ENCODE assay signal across 9 mouse cellular contexts in the genomic region with DNA sequence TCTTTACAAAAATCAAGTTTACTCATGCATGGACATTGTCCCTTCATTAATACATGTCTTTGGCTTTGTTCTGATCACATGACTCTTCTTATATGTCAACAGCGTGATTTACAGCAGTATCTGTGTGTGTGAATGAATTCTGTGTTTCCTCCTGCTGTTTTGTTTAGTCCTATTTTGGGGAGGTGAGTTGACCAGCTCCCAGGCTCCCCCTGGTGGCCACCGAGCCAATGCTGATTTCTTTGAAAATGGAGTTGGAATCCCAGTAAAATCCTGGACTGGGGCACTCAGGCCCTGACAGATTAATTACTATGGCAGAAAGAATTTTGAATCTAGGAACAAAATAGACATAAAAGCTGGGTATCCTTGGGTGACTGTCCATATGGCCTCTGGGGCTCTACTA. TPM values are rescaled to one million over a fixed set of nuclear protein-coding genes. Genes with fewer than 3 reads are reported as not detected.
A peak's percentile ranks its signal among the peaks of the same experiment; 100 is the strongest.
DNase-seq lines count a peak whose midpoint lies in the region; ATAC-seq and TF ChIP-seq lines count a peak whose summit lies in the region.
"Had no signal": no experiment of that assay in that cellular context is flagged by ENCODE, and none has a peak within 500 bp of the region (broad histone marks: within the 10 kb centered on the region; RNA-seq: fewer than 3 reads in every experiment).

No protein-coding gene starts in this region.

- peak; percentile 41; the same call in 1 of the 2 replicates for TF ChIP-seq CTCF in thymus, adult 2 months (IDR thresholded peaks at IDR 0.05; ENCODE audit: borderline replicate concordance, control insufficient read depth, extremely low read depth, insufficient read depth, low read length, poor library complexity)

- WGBS in thymus, adult 2 months = 2% methylated on average over 2 of the region's 2 CpGs
- WGBS in limb, embryonic 14.5 days = 6% methylated on average over 2 of the region's 2 CpGs

- H3K4me2 ChIP-seq in limb, embryonic 14.5 days (replicated peaks; ENCODE audit: low read depth, low read length, severe bottlenecking) = no peak overlapping the region

- H3K4me3 ChIP-seq in thymus, adult 2 months (ENCODE audit: control insufficient read depth, insufficient read depth, low read length) = no peak overlapping the region
- no peak overlapping the region for H3K4me3 ChIP-seq in limb, embryonic 14.5 days (replicated peaks; ENCODE audit: low read length)

- no peak overlapping the region for H3K9ac ChIP-seq in limb, embryonic 14.5 days (ENCODE audit: low read depth, low read length, severe bottlenecking)

- H3K27ac ChIP-seq in thymus, adult 2 months (ENCODE audit: control insufficient read depth, insufficient read depth, low read length) = no peak overlapping the region
- H3K27ac ChIP-seq in limb, embryonic 14.5 days (replicated peaks; ENCODE audit: low read depth, low read length) = no peak overlapping the region

- no peaks in the 10 kb centered on the region for H3K36me3 ChIP-seq in thymus, adult 2 months (ENCODE audit: control insufficient read depth, insufficient read depth, low read length)
- H3K36me3 ChIP-seq in limb, embryonic 14.5 days (ENCODE audit: control insufficient read depth, insufficient read depth, low read length) = no peaks in the 10 kb centered on the region

- TF ChIP-seq POLR2A in thymus, adult 2 months (IDR thresholded peaks at IDR 0.05; ENCODE audit: control insufficient read depth, extremely low read depth, insufficient read depth, low read length, poor library complexity) = no peak
- no peak for TF ChIP-seq POLR2A in limb, embryonic 14.5 days (IDR thresholded peaks at IDR 0.05; ENCODE audit: borderline replicate concordance, extremely low read depth, insufficient read depth, insufficient read length)

- ATAC-seq in inflammation-experienced regulatory T-cells, adult 6 months = peak; percentile 38
- ATAC-seq in limb, embryonic 14.5 days (ENCODE audit: low FRiP score, low read depth) = 0 out of 2 replicates have a peak, but pooled peaks have one; percentile 31

- no peaks in the 10 kb centered on the region for H3K4me1 ChIP-seq in thymus, adult 2 months (replicated peaks; ENCODE audit: control insufficient read depth, insufficient read depth, low read length)
- H3K4me1 ChIP-seq in limb, embryonic 14.5 days (ENCODE audit: control insufficient read depth, insufficient read depth, low read length) = peaks cover 5% of the 10 kb centered on the region; the same call in 1 of the 2 replicates

- no peaks in the 10 kb centered on the region for H3K27me3 ChIP-seq in thymus, adult 2 months (ENCODE audit: control insufficient read depth, insufficient read depth, low read length)
- H3K27me3 ChIP-seq in limb, embryonic 14.5 days (ENCODE audit: control insufficient read depth, insufficient read depth, low read length) = no peaks in the 10 kb centered on the region

- DNase-seq in thymus, adult 2 months = peak; percentile 64
- DNase-seq in thymus, adult 18-20 months = no peak
- peak; percentile 78 for DNase-seq in cerebellum, adult 11 months
- peak; percentile 82 for DNase-seq in gastrocnemius, adult 18-20 months (ENCODE audit: low spot score)
- peak; percentile 48 for DNase-seq in limb, embryonic 14.5 days (ENCODE audit: low spot score)
- peak; percentile 80 for DNase-seq in ovary, postnatal 36 days (ENCODE audit: low spot score)
- DNase-seq in urinary bladder, adult 2 months (ENCODE audit: low spot score) = peak; percentile 61

- no peaks in the 10 kb centered on the region for H3K9me3 ChIP-seq in limb, embryonic 14.5 days (ENCODE audit: control insufficient read depth, low read length)

RNA-seq across cellular contexts. Expression of a gene that starts 1.8 kb away (rescaled TPM):
- not detected in 2 replicates for polyA plus RNA-seq in thymus, adult 2 months (2012; rRNA removed)
- total RNA-seq in gastrocnemius, adult 18-20 months (2021) = not detected
- polyA plus RNA-seq in inflammation-experienced regulatory T-cells, adult 6 months (2017; shearing (Covaris generic)) = not detected
- polyA plus RNA-seq in limb, embryonic 14.5 days (2012; rRNA removed) = not detected in 2 replicates
- not detected in 2 replicates for polyA plus RNA-seq in limb, embryonic 14.5 days (2014; fragmentation: Nextera tagmentation; extraction: Ambion mirVana)
- not detected in 2 replicates for polyA plus RNA-seq in urinary bladder, adult 2 months (2012; rRNA removed)

RNA-seq across cellular contexts. Expression of a gene that starts 11.2 kb away (rescaled TPM):
- polyA plus RNA-seq in thymus, adult 2 months (2012; rRNA removed) = not detected in 2 replicates
- total RNA-seq in gastrocnemius, adult 18-20 months (2021) = not detected
- polyA plus RNA-seq in inflammation-experienced regulatory T-cells, adult 6 months (2017; shearing (Covaris generic)) = not detected
- polyA plus RNA-seq in limb, embryonic 14.5 days (2012; rRNA removed) = not detected in 2 replicates
- not detected in 2 replicates for polyA plus RNA-seq in limb, embryonic 14.5 days (2014; fragmentation: Nextera tagmentation; extraction: Ambion mirVana)
- not detected in 2 replicates for polyA plus RNA-seq in urinary bladder, adult 2 months (2012; rRNA removed)
- polyA plus RNA-seq: stomach, embryonic 14.5 days had no signal

RNA-seq across cellular contexts. Expression of a gene that starts 15.2 kb away (rescaled TPM):
- polyA plus RNA-seq in thymus, adult 2 months (2012; rRNA removed) = 1.2 and 1.8 TPM in 2 replicates
- 1 to 10 TPM; 1.7 to 2.5 TPM for total RNA-seq in gastrocnemius, adult 18-20 months (2021)
- polyA plus RNA-seq in inflammation-experienced regulatory T-cells, adult 6 months (2017; shearing (Covaris generic)) = not detected
- polyA plus RNA-seq in limb, embryonic 14.5 days (2012; rRNA removed) = 3.2 and 3.9 TPM in 2 replicates
- polyA plus RNA-seq in limb, embryonic 14.5 days (2014; fragmentation: Nextera tagmentation; extraction: Ambion mirVana) = 2.1 and 2.2 TPM in 2 replicates
- 5.2 and 7.8 TPM in 2 replicates for polyA plus RNA-seq in urinary bladder, adult 2 months (2012; rRNA removed)

RNA-seq across cellular contexts. Expression of a gene that starts 18.0 kb away (rescaled TPM):
- polyA plus RNA-seq in thymus, adult 2 months (2012; rRNA removed) = 0.64 and 0.96 TPM in 2 replicates
- 1 to 10 TPM; 1.1 to 1.3 TPM for total RNA-seq in gastrocnemius, adult 18-20 months (2021)
- under 1 TPM in 1 of 3 experiments, not detected in 2; 0.23 TPM for polyA plus RNA-seq in inflammation-experienced regulatory T-cells, adult 6 months (2017; shearing (Covaris generic))
- 1.0 and 1.3 TPM in 2 replicates for polyA plus RNA-seq in limb, embryonic 14.5 days (2012; rRNA removed)
- polyA plus RNA-seq in limb, embryonic 14.5 days (2014; fragmentation: Nextera tagmentation; extraction: Ambion mirVana) = 0.08 and 0.10 TPM in 2 replicates
- polyA plus RNA-seq in urinary bladder, adult 2 months (2012; rRNA removed) = 1.2 and 1.6 TPM in 2 replicates

RNA-seq across cellular contexts. Expression of a gene that starts 42.9 kb away (rescaled TPM):
- polyA plus RNA-seq in thymus, adult 2 months (2012; rRNA removed) = 0.03 TPM in 1 of 2 replicates, not detected in the other
- total RNA-seq in gastrocnemius, adult 18-20 months (2021) = under 1 TPM; 0.09 to 0.16 TPM
- polyA plus RNA-seq in inflammation-experienced regulatory T-cells, adult 6 months (2017; shearing (Covaris generic)) = 1 to 10 TPM; 2.8 to 3.7 (median 3.4) TPM
- 0.40 and 0.63 TPM in 2 replicates for polyA plus RNA-seq in limb, embryonic 14.5 days (2012; rRNA removed)
- 4.0 and 4.3 TPM in 2 replicates for polyA plus RNA-seq in limb, embryonic 14.5 days (2014; fragmentation: Nextera tagmentation; extraction: Ambion mirVana)
- polyA plus RNA-seq in urinary bladder, adult 2 months (2012; rRNA removed) = 0.41 and 0.51 TPM in 2 replicates

Comparison
In these comparisons a context has a peak if more than half of its experiments do, and no peak if none do; other contexts are left out.
1. DNase-seq: peak in thymus, adult 2 months (single experiment), cerebellum, adult 11 months (single experiment), gastrocnemius, adult 18-20 months (single experiment), limb, embryonic 14.5 days (single experiment), ovary, postnatal 36 days (single experiment) and urinary bladder, adult 2 months (single experiment); none in thymus, adult 18-20 months (0 of 2).